Mouse (Mus musculus) MN1 (cell line): ENCODE measurements at regions not wholly inside any gene's neighbourhood (a gene's known extent, or its start where the extent isn't known, plus 50 kb on each side); places are given as distances from the start of the nearest gene placed in this dataset.
"Not testable (repeated sequence)": the region's sequence is repeated elsewhere in the genome, so short reads cannot be mapped to it uniquely, and the experiment has no call there.

ENCODE experiments used
- DNase-seq: peaks from one replicate; pipeline ENCODE4 v3.0.0-alpha.2; 2016; ENCODE audit warnings: low spot score

DNA sequence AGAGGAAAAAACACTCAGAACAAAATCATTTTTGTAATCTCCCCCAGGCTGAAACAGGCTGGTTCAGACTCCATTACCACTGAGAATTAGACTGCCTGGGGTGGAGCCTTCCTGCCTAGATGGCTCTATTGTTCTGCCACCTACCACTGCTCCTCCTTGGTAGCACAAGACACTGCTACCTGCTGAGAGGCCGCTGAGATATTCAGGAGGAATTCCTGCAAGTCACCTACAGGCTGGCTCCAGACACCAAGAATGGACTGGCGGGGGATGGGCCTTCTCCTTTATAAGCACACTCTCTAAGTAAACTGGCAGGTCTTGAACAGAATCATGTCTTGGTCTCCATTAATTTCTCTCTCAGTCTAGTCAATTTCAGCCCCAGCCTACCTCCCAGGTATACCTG is 3289.4 kb downstream of the Gm37988 start:
- peak; percentile 3 for DNase-seq

DNA sequence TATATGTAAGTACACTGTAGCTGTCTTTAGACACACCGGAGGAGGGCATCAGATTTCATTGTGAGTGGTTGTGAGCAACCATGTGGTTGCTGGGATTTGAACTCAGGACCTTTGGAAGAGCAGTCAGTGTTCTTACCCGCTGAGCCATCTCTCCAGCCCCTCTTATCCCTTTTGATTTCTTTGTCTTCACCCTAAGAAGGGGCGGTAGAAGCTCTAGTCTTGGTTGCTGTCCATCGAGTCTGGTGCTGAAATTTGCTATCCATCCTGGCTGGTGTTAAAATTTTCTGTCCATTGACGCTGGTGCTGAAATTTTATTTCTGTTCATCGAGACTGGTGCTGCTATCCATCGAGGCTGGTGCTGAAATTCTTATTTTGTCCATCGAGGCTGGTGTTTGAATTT is 3290.9 kb upstream of the A830018L16Rik start:
- not testable (repeated sequence) for DNase-seq

DNA sequence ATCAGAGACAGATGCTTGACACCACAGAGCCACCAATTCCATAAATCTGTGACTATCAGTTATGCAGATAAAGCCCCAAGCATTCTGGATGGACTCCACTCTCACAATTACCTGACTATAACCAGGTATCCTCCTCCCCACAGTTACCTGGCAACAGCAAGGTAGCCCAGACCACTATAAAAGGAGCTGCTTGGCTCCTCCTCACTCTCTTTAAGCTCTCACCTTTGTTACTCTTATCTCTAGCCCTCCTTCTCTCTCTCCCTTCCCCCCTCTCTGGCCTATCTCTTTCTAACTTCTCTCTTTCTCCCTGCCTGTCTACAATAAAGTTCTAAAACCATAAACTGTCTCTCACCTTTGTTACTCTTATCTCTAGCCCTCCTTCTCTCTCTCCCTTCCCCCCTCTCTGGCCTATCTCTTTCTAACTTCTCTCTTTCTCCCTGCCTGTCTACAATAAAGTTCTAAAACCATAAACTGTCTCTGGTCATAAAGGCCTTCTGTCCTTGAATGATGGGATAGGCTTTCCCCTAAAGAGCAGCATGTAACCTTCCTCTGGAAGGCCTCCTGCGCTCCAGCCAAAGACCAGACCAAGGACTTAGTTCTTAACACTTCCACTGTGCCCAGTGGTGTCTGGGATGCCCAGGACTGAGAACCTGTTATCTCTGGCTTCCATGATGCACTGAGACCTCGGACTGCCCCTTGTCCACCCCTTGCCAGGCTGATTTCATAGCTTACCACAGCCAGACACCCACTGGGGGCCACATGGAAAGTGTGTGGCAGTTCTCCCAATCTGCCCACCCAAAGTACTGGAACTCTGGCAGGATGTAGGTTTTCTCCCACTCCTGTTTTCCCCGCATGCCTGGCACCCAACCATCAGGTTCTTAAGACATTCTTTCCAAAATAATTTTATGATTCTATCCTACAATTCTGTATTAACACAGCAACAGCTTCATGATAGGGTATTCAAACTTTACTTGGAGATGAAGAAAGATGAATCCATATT is 3279.2 kb upstream of the A830018L16Rik start:
- peak; percentile 4 for DNase-seq

DNA sequence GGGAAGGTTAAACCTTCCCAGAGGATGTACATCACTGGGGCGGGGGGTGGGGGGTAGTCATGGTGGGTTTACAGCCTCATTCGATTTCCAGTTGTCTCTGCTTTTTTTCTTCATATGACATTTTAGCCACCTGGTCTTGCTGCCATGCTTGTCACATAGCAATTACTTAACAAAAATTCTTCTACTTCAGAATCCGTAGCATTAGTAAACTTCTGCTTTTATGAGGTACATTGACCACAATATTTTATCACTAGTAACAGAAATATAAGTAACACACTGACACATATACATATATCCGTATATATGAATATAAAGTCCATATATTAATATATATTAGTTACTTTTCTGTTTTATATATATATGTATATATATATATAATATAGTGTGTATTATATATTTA is 3271.3 kb upstream of the A830018L16Rik start:
- no peak for DNase-seq

DNA sequence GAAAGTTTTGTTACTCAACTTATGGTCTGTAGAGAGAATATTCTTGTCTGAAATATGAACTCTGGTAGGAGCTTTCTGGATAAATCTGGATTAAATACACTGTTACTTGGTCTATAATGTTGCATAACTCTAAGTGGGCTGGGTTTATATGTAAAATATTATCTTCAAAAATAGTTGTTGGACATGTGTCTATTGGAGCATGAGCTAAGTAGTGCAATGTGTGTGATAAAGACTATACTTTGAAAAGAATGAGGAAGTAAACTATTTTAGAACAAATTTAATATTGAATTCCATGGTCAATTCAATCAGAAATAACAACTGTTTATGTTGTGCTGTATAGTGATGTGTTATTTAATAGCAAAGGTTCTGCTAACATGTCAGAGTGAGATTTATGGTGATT is 3240.7 kb upstream of the A830018L16Rik start:
- DNase-seq, result no peak
